Mouse (Mus musculus) stomach, postnatal 0 days (tissue): ENCODE results near the gene Pts. TPM values are rescaled to one million over a fixed set of nuclear protein-coding genes. Genes with fewer than 3 reads are reported as not detected.

Experiments used
- ATAC-seq: fragments of 200-750 bp; cut with Nextera tagmentation; 2 replicates; pipeline ENCODE4 v1.8.0; 2017; ENCODE audit not compliant: low FRiP score, low TSS enrichment
- DNase-seq: peaks from one replicate; pipeline ENCODE4 v3.0.0-alpha.2; 2016; ENCODE audit warnings: low spot score
- H3K27ac ChIP-seq: fragments of 300-500 bp; sonication (generic); replicated peaks from 2 replicates; pipeline ENCODE4 v1.5.1; 2014; ENCODE audit warnings: mild to moderate bottlenecking, control low read depth
- H3K27me3 ChIP-seq: fragments of 300-500 bp; sonication (generic); 2 replicates; pipeline ENCODE4 v1.6.1; 2014; ENCODE audit warnings: low read length; ENCODE audit not compliant: control insufficient read depth, insufficient read depth
- H3K36me3 ChIP-seq: fragments of 300-500 bp; sonication (generic); 2 replicates; pipeline ENCODE4 v1.6.1; 2014; ENCODE audit warnings: low read length, mixed read lengths; ENCODE audit not compliant: control insufficient read depth, insufficient read depth
- H3K4me1 ChIP-seq: fragments of 300-500 bp; sonication (generic); replicated peaks from 2 replicates; pipeline ENCODE4 v1.6.1; 2014; ENCODE audit warnings: antibody characterized with exemption; ENCODE audit not compliant: control insufficient read depth, insufficient read depth
- H3K4me2 ChIP-seq: fragments of 300-500 bp; sonication (generic); replicated peaks from 2 replicates; pipeline ENCODE4 v1.6.1; 2014; ENCODE audit warnings: low read depth, mild to moderate bottlenecking, control low read depth, moderate library complexity
- H3K4me3 ChIP-seq: fragments of 300-500 bp; sonication (generic); 2 replicates; pipeline ENCODE4 v1.5.1; 2014; ENCODE audit warnings: low read depth, low read length, control low read depth
- H3K9ac ChIP-seq: fragments of 300-500 bp; sonication (generic); 2 replicates; pipeline ENCODE4 v1.6.1; 2014; ENCODE audit warnings: mild to moderate bottlenecking, low read length, control low read depth, mixed read lengths
- H3K9me3 ChIP-seq: fragments of 300-500 bp; sonication (generic); 2 replicates; pipeline ENCODE4 v1.6.1; 2016; ENCODE audit warnings: low read length; ENCODE audit not compliant: control insufficient read depth
- CTCF ChIP-seq: IDR thresholded peaks from 2 replicates; pipeline ENCODE4 v1.5.1; 2016; ENCODE audit warnings: antibody characterized with exemption, low read depth, mild to moderate bottlenecking, moderate library complexity
- EP300 ChIP-seq: optimal IDR thresholded peaks from 2 replicates; pipeline ENCODE3; 2016; ENCODE audit warnings: antibody characterized with exemption
- WGBS: fragments of 180-500 bp; shearing (Covaris S2); extraction: QIAGEN DNeasy Blood & Tissue Kit; methylation state at CpG from one replicate; pipeline ENCODE4 v1.1.7; 2014; 5-methylcytosine and 5-hydroxymethylcytosine counted together
- polyA plus RNA-seq: library from polyadenylated mRNA; unstranded; fragments of >200 nt; fragmentation: Nextera tagmentation; extraction: Ambion mirVana; gene quantifications from 2 replicates; pipeline ENCODE4 v1.2.1, GENCODE M21; 2015

Gene Pts
- polyA plus RNA-seq, 1 experiment from 2014 or later, result 83.8 TPM

DNA sequence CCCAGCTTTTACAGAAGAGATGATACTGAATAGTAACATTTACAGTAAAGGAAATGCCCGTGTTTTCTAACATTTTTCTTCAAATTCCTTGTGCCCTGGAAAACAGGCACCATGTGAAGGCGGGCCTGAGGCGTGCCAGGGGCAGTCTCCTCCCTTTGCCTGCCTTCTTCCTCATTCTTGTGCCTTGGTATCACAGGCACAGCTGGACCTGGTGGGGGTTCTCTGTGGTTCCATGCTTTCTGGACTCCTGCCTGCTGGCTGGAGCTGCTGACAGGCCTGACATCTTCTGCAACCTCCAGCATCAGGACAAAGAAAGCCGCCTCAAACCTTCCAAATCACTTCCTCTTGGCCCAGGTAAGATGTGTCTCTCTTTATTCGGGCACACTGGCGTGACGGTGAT lies 36.6 kb upstream of the Pts start:
- H3K36me3 ChIP-seq, result no peaks in the 10 kb centered on the region
- DNase-seq, result peak; percentile 58
- no peaks in the 10 kb centered on the region for H3K9me3 ChIP-seq
- no peaks in the 10 kb centered on the region for H3K27me3 ChIP-seq
- 0 out of 2 replicates have a peak overlapping the region, but pooled peaks have one; percentile 8 for H3K9ac ChIP-seq
- H3K4me1 ChIP-seq, result no peaks in the 10 kb centered on the region
- H3K4me2 ChIP-seq, result 0 out of 2 replicates have a peak overlapping the region, but pooled peaks have one; percentile 14
- TF ChIP-seq EP300, result no peak
- no peak for TF ChIP-seq CTCF
- H3K27ac ChIP-seq, result no peak overlapping the region; the same call in 1 of the 2 replicates
- WGBS, result 70% methylated on average over 7 of the region's 7 CpGs
- H3K4me3 ChIP-seq, result peak overlapping the region; percentile 6; the same call in 1 of the 2 replicates
- ATAC-seq, result peak; percentile 67

DNA sequence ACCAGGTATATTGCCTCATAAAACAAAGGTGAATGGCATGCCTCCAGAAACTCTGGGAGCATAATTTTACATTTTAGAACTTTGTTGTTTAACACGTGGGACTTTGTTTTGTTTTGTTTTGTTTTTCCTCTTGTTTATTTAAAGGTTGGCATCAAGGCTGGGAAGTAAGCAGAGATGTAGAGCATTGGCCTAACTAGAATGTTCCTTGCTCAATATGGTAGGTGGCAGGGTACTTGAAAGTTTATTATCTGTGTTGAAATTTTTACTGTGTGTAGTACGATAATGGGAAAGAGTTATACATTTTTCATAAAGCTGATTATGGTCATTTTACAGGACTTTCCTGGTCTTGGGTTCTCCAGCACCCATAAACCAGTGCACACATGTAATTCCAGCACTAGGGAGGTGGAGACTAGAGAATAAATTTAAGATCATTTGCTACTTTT lies 33.4 kb upstream of the Pts start:
- Histone ChIP-seq H3K27ac (no peak overlapping the region), H3K4me2 (no peak overlapping the region), H3K36me3 (no peaks in the 10 kb centered on the region), H3K9me3 (no peaks in the 10 kb centered on the region), H3K27me3 (no peaks in the 10 kb centered on the region), H3K9ac (no peak overlapping the region), H3K4me1 (no peaks in the 10 kb centered on the region), H3K4me3 (no peak overlapping the region)
- WGBS, result 77% methylated on average over 2 of the region's 2 CpGs
- TF ChIP-seq CTCF, result no peak
- no peak for TF ChIP-seq EP300
- no peak for ATAC-seq
- no peak for DNase-seq

DNA sequence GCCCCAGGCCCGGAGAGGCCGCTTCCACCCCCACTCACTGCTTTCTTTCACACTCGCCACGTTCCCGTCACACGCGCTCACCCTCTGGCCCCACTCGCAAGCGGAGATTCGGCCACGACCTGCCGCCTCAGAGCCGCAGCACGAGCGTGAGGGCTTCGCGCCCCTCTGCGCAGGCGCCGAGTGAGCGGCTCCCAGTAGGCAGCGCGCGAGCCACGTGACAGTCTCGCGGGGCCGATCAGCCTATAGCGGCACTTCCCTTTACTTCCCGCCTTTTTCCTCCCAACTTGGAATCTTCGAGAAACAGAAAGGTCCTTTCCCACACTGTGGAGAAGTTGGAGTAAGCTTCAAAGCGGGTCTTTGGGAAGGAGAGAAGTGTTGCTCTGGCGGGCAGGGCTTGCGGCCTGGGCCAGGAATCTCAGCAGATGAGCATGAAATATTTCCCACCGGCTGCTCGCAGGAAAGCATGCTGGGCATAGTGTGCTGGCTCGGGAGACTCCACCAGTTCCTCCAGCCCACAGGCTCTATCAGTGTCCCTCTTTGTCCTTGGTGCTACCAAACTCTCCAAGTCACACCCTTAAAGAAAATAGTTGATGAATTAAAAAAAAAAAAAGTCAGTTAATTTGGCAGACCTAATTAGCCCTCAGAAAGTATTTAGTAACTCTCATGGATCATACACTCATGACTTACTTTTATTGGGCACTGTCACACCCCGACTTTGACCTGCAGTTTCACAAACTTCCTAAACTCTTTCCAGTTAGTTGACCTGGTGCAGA lies 32.8 kb upstream of the Pts start, which contains the start of gene Tex12:
TSS of gene Tex12 (minus strand) at position 181 of the 773 bp plus-strand sequence.
- Histone ChIP-seq H3K4me3 (no peak within 1 kb of the TSS), H3K27ac (no peak within 1 kb of the TSS), H3K27me3 (no peaks in the 10 kb centered on the region), H3K9ac (no peak within 1 kb of the TSS), H3K9me3 (no peaks in the 10 kb centered on the region), H3K4me2 (no peak within 1 kb of the TSS), H3K4me1 (no peaks in the 10 kb centered on the region), H3K36me3 (no peaks in the 10 kb centered on the region)
- WGBS, result 84% methylated on average over 38 of the region's 38 CpGs
- TF ChIP-seq EP300 (no peak), CTCF (no peak)
- ATAC-seq, result no peak
- DNase-seq, result no peak

DNA sequence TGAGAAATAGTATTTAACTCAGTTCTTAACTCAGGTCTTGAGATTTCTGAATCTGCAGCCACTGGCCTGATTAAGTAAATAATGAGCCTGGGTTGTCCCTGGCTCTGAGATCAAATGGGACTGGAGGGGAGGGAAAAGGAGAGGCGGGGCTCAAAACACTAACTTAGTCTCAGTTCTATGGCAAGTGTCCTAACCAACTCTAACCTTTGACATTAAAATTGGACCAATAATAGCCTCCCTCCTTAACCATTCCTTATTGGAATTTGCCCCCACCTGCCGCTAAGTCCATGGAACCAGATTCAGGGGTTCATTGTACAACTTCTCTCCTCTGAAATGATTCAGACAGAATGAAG lies 26.5 kb upstream of the Pts start, which contains the start of gene Bco2:
TSS of gene Bco2 (minus strand) at position 88 of the 353 bp plus-strand sequence.
- H3K4me1 ChIP-seq, result no peaks in the 10 kb centered on the region
- H3K9ac ChIP-seq, result 0 out of 2 replicates have a peak within 1 kb of the TSS, but pooled peaks have one; percentile 13
- H3K36me3 ChIP-seq, result no peaks in the 10 kb centered on the region
- peak; percentile 39 for DNase-seq
- H3K27me3 ChIP-seq, result no peaks in the 10 kb centered on the region
- TF ChIP-seq CTCF, result no peak
- TF ChIP-seq EP300, result no peak
- WGBS, result 25% methylated on average over 2 of the region's 2 CpGs
- H3K9me3 ChIP-seq, result no peaks in the 10 kb centered on the region
- H3K4me2 ChIP-seq, result peak within 1 kb of the TSS; percentile 41
- ATAC-seq, result peak; percentile 70
- peak within 1 kb of the TSS; percentile 6; the same call in 1 of the 2 replicates for H3K4me3 ChIP-seq
- H3K27ac ChIP-seq, result peak within 1 kb of the TSS; percentile 56

DNA sequence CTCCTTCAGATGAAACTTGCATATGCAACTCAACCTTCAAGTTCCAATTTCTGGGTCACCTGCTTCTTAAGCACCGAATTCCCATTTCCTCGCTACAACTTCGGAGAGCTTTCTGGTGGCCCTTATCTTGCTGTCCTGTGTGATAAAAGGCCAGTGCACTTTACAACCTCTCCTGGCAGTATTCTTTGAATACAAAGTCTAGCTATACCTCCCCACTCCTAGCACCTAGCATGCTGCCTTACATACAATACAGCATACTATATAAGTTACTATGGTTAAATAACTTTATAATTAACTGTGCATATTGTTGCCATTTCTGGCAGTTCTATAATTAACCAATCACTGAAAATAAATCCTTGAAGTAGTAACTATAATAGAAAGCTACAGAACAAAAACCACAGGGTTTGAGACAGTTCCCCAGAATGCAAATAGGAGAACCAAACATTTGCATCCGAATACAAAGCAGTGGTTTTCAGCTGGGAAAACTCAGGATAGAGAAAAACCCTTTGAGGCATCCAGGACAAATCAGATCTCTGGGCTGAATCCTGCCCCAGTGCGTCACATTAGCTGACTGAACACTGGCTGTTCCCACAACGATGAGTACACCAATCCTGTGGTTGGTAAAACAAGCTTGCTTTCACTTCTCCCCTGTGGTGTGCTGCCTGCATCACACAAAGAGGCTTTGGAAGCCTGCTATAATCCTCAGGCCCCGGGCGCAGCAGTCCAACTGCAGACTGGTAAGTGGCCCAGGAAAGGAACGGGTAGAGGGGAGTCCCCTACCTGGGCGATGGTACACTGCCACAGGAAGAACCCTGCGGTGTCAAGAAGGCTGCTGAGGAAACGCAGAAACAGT lies 25.9 kb upstream of the Pts start, which contains the start of gene Il18:
TSS of gene Il18 (plus strand) at position 587 of the 853 bp plus-strand sequence.
- ATAC-seq, result peak; percentile 80
- Histone ChIP-seq H3K9ac (0 out of 2 replicates have a peak within 1 kb of the TSS, but pooled peaks have one; percentile 13), H3K4me3 (peak within 1 kb of the TSS; percentile 6; the same call in 1 of the 2 replicates), H3K4me1 (no peaks in the 10 kb centered on the region), H3K4me2 (peak within 1 kb of the TSS; percentile 41), H3K27ac (peak within 1 kb of the TSS; percentile 56), H3K36me3 (no peaks in the 10 kb centered on the region), H3K27me3 (no peaks in the 10 kb centered on the region), H3K9me3 (no peaks in the 10 kb centered on the region)
- TF ChIP-seq CTCF, result no peak
- no peak for TF ChIP-seq EP300
- peak; percentile 46 for DNase-seq
- 24% methylated on average over 12 of the region's 12 CpGs for WGBS
